Mouse (Mus musculus) lung, postnatal 36 days (tissue): ENCODE measurements around the gene BC030867.

Experiments used
- DNase-seq: peaks from one replicate; pipeline ENCODE4 v3.0.0; 2022; ENCODE audit warnings: mixed read lengths

Gene BC030867

GRCm38 (mm10) chr11:102221954-102222351 lies 26.7 kb upstream of the BC030867 start:
- DNase-seq: no peak

- DNase-seq: peak; percentile 69
Observed at GRCm38 (mm10) chr11:102223166-102223565, 25.5 kb upstream of the BC030867 start.

- peak; percentile 55 for DNase-seq
Observed at GRCm38 (mm10) chr11:102224686-102225085, 24.0 kb upstream of the BC030867 start.

- peak; percentile 76 for DNase-seq
Observed at GRCm38 (mm10) chr11:102225221-102225620, 23.5 kb upstream of the BC030867 start.

- DNase-seq: peak; percentile 44
Observed at GRCm38 (mm10) chr11:102226067-102226978, 22.4 kb upstream of the BC030867 start.

- no peak for DNase-seq
Observed at GRCm38 (mm10) chr11:102227270-102228190, 21.2 kb upstream of the BC030867 start.

GRCm38 (mm10) chr11:102228191-102228545 lies 20.5 kb upstream of the BC030867 start:
- DNase-seq: no peak

GRCm38 (mm10) chr11:102228646-102229268 lies 19.9 kb upstream of the BC030867 start:
- DNase-seq: no peak

- peak; percentile 40 for DNase-seq
Observed at GRCm38 (mm10) chr11:102229331-102229953, 19.2 kb upstream of the BC030867 start.

- DNase-seq: peak; percentile 100
Observed at GRCm38 (mm10) chr11:102230006-102230741, 18.5 kb upstream of the BC030867 start, which contains the start of gene Hdac5. Gene Hdac5, minus strand, starts transcription at chr11:102230166.

- DNase-seq: no peak
Observed at GRCm38 (mm10) chr11:102236022-102236421, 12.7 kb upstream of the BC030867 start.

GRCm38 (mm10) chr11:102240636-102241035 lies 8.0 kb upstream of the BC030867 start:
- no peak for DNase-seq

GRCm38 (mm10) chr11:102241246-102241645 lies 7.4 kb upstream of the BC030867 start:
- DNase-seq: no peak

GRCm38 (mm10) chr11:102241874-102242273 lies 6.8 kb upstream of the BC030867 start:
- DNase-seq: no peak

GRCm38 (mm10) chr11:102244926-102245449 lies 3.7 kb upstream of the BC030867 start:
- DNase-seq: peak; percentile 52

GRCm38 (mm10) chr11:102245581-102246272 lies 3.0 kb upstream of the BC030867 start:
- no peak for DNase-seq

- DNase-seq: peak; percentile 30
Observed at GRCm38 (mm10) chr11:102246273-102246635, 2.4 kb upstream of the BC030867 start.

GRCm38 (mm10) chr11:102246871-102247270 lies 1.8 kb upstream of the BC030867 start:
- DNase-seq: no peak

GRCm38 (mm10) chr11:102249351-102250090 lies 839 bp downstream of the BC030867 start:
- DNase-seq: no peak

GRCm38 (mm10) chr11:102257514-102257913 lies 8.8 kb downstream of the BC030867 start:
- DNase-seq: peak; percentile 34
